Mouse (Mus musculus) hindbrain, postnatal 0 days (tissue): Measurements from ENCODE around the gene Lrrc49. TPM values are rescaled to one million over a fixed set of nuclear protein-coding genes. Genes with fewer than 3 reads are reported as not detected.

ENCODE experiments used
- ATAC-seq: fragments of 200-750 bp; cut with Nextera tagmentation; 2 replicates; pipeline ENCODE4 v1.8.0; 2017; ENCODE audit warnings: mild to moderate bottlenecking, moderate TSS enrichment, moderate library complexity
- DNase-seq: peaks from one replicate; pipeline ENCODE4 v3.0.0-alpha.2; 2015; ENCODE audit warnings: low spot score
- H3K27ac ChIP-seq: fragments of 300-500 bp; sonication (generic); 2 replicates; pipeline ENCODE4 v1.5.1; 2014; ENCODE audit warnings: mild to moderate bottlenecking
- H3K27me3 ChIP-seq: fragments of 300-500 bp; sonication (generic); 2 replicates; pipeline ENCODE4 v1.6.1; 2014; ENCODE audit warnings: low read length, mixed read lengths; ENCODE audit not compliant: insufficient read depth
- H3K36me3 ChIP-seq: fragments of 300-500 bp; sonication (generic); 2 replicates; pipeline ENCODE4 v1.6.1; 2014; ENCODE audit warnings: low read length, mixed read lengths; ENCODE audit not compliant: insufficient read depth
- H3K4me1 ChIP-seq: fragments of 300-500 bp; sonication (generic); 2 replicates; pipeline ENCODE4 v1.6.1; 2014; ENCODE audit warnings: antibody characterized with exemption, low read length, mixed read lengths; ENCODE audit not compliant: insufficient read depth
- H3K4me2 ChIP-seq: fragments of 300-500 bp; sonication (generic); 2 replicates; pipeline ENCODE4 v1.6.1; 2014; ENCODE audit warnings: low read depth, mild to moderate bottlenecking, low read length, moderate library complexity, mixed read lengths
- H3K4me3 ChIP-seq: fragments of 300-500 bp; sonication (generic); 2 replicates; pipeline ENCODE4 v1.5.1; 2014; ENCODE audit warnings: low read length
- H3K9ac ChIP-seq: fragments of 300-500 bp; sonication (generic); replicated peaks from 2 replicates; pipeline ENCODE4 v1.6.1; 2014; ENCODE audit warnings: mild to moderate bottlenecking, low read length, moderate library complexity, mixed read lengths
- H3K9me3 ChIP-seq: fragments of 300-500 bp; sonication (generic); 2 replicates; pipeline ENCODE4 v1.6.1; 2016; ENCODE audit warnings: low read length, mixed read lengths
- CTCF ChIP-seq: IDR thresholded peaks from 2 replicates; pipeline ENCODE4 v1.5.1; 2016; ENCODE audit warnings: antibody characterized with exemption, control low read depth, low read depth
- WGBS: fragments of 180-500 bp; shearing (Covaris S2); extraction: QIAGEN DNeasy Blood & Tissue Kit; methylation state at CpG from one replicate; pipeline ENCODE4 v1.1.7; 2014; 5-methylcytosine and 5-hydroxymethylcytosine counted together
- polyA plus RNA-seq: library from polyadenylated mRNA; unstranded; fragments of >200 nt; fragmentation: Nextera tagmentation; extraction: Ambion mirVana; gene quantifications from 2 replicates; pipeline ENCODE4 v1.2.1, GENCODE M21; 2015
- total RNA-seq: library from RNA; depleted of rRNA; stranded (reverse); fragments of >200 nt; gene quantifications from 2 replicates; pipeline ENCODE4 v1.2.3, GENCODE M21; 2014

Lrrc49 gene
- total and polyA plus RNA-seq, 2 experiments from 2014 or later: 48.6 to 71.1 TPM

DNA sequence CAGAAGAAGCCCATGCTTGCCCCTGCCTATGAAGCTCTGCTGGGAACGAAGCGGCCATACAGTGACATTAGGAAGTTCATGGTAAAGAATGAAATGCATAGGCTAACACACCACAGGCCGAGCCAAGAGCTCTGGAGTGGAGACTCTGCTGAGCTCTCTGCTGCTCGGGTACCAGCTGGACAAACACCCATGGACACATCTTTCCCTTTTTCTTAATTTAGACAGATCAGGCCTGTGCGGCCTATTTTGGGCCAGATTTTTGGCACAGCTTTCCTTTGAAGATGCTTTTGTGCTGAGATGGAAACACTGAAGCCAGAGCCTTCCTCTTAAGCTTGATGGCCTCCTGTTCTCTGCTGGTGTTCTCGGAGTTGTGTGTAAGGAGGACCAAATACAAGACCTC lies 95.0 kb downstream of the Lrrc49 start:
- no peaks in the 10 kb centered on the region for H3K9me3 ChIP-seq
- H3K9ac ChIP-seq: no peak overlapping the region
- H3K27ac ChIP-seq: peak overlapping the region; percentile 26; the same call in 1 of the 2 replicates
- ATAC-seq: no peak
- H3K4me2 ChIP-seq: no peak overlapping the region
- no peaks in the 10 kb centered on the region for H3K4me1 ChIP-seq
- H3K27me3 ChIP-seq: no peaks in the 10 kb centered on the region
- no peak overlapping the region for H3K4me3 ChIP-seq
- DNase-seq: no peak
- WGBS: 76% methylated on average over 6 of the region's 6 CpGs
- peaks cover 19% of the 10 kb centered on the region for H3K36me3 ChIP-seq
- TF ChIP-seq CTCF: no peak

DNA sequence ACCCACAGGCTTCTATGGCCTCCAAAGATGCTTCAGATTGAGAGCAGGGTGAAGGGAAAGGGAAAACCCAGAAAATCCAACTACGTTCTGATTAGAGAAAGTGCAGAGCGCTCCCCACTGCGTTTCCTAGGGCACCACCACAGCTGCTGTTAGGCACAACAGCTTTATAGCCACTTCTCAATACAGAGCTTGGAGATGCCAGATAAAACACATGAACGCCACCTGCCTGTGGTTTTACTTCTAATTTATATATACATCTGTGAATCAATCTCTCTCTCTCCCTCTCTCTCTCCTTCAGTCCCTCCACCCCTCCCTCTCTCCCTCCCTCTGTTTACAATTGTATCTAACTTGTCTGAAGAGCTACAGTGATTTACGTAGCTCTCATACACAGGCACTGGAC lies 95.6 kb downstream of the Lrrc49 start:
- H3K4me3 ChIP-seq: no peak overlapping the region
- TF ChIP-seq CTCF: peak; percentile 15; the same call in 1 of the 2 replicates
- H3K9ac ChIP-seq: no peak overlapping the region
- 0 out of 2 replicates have a peak overlapping the region, but pooled peaks have one; percentile 26 for H3K27ac ChIP-seq
- H3K9me3 ChIP-seq: no peaks in the 10 kb centered on the region
- DNase-seq (no peak), ATAC-seq (no peak)
- H3K27me3 ChIP-seq: no peaks in the 10 kb centered on the region
- peaks cover 20% of the 10 kb centered on the region for H3K36me3 ChIP-seq
- no peaks in the 10 kb centered on the region for H3K4me1 ChIP-seq
- no peak overlapping the region for H3K4me2 ChIP-seq
- WGBS: 79% methylated on average over 5 of the region's 5 CpGs

DNA sequence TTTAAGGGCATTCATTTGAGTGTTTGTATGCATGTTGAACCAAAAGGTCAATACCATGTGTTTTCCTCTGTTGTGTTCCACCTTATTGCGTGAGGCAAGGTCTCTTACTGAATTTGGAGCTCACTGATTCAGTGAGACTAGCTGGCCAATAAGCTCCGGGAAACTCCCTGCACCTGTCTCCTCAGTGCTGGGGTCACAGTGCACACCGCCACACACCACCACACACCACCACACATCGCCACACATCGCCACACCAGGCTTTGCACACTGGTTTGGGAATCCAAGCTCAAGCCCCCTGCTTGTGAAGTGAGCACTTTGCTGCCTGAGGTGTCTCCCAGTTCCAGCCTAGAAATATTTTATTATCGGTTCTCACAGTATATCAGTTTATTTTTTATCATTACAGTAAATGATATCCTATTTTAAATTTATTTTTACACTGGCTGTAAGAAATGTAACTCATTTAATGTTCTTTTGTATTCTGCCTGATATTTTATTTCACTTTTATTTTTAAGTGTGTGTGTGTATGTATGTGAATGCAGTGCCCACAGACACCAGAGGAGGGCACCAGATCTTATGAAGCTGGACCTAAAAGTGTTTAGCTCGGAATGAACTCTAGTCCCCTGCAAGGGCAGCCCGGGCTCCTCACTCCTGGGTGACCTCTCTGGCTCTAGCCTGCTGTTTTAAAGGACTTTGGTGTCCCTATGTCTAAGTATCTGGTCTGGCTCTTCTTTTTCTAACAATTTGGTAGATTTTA lies 96.9 kb downstream of the Lrrc49 start:
- Histone ChIP-seq H3K4me2 (no peak overlapping the region), H3K9ac (no peak overlapping the region), H3K27me3 (no peaks in the 10 kb centered on the region), H3K36me3 (peaks cover 25% of the 10 kb centered on the region), H3K4me3 (no peak overlapping the region), H3K27ac (no peak overlapping the region), H3K4me1 (no peaks in the 10 kb centered on the region), H3K9me3 (no peaks in the 10 kb centered on the region)
- 93% methylated on average over 8 of the region's 8 CpGs for WGBS
- TF ChIP-seq CTCF: peak; percentile 52
- DNase-seq (peak; percentile 40), ATAC-seq (no peak)

- ATAC-seq (no peak), DNase-seq (no peak)
- TF ChIP-seq CTCF: no peak
- H3K9me3 ChIP-seq: no peaks in the 10 kb centered on the region
- no peak overlapping the region for H3K4me3 ChIP-seq
- WGBS: 90% methylated on average over 10 of the region's 10 CpGs
- no peak overlapping the region for H3K4me2 ChIP-seq
- peaks cover 26% of the 10 kb centered on the region for H3K36me3 ChIP-seq
- H3K27ac ChIP-seq: no peak overlapping the region
- H3K27me3 ChIP-seq: no peaks in the 10 kb centered on the region
- H3K4me1 ChIP-seq: no peaks in the 10 kb centered on the region
- H3K9ac ChIP-seq: no peak overlapping the region
Measured at GRCm38 (mm10) chr9:60588914-60589313, 99.0 kb downstream of the Lrrc49 start.

DNA sequence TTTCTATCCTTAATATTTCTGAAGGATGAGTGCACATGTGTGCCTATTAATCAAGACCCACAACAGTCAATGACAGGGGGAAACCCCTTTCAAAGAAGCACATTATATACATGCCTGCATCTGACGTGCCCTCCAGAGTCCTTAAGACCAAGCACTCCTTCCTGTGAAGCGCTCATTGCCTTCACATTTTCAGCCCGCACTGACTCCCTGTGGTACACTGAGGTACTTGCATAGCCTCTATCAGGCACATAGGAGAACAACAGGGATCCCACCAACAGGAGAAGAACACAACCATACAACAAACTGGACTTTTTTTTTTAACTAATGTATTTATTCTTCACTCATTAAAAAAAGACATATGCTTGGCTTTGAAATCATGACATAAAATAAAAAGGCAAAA lies 101.0 kb downstream of the Lrrc49 start:
- Histone ChIP-seq H3K4me1 (no peaks in the 10 kb centered on the region), H3K27ac (no peak overlapping the region), H3K4me3 (no peak overlapping the region), H3K36me3 (peaks cover 23% of the 10 kb centered on the region; the same call in 1 of the 2 replicates), H3K9me3 (no peaks in the 10 kb centered on the region), H3K4me2 (no peak overlapping the region), H3K9ac (no peak overlapping the region), H3K27me3 (no peaks in the 10 kb centered on the region)
- 77% methylated on average over 3 of the region's 3 CpGs for WGBS
- DNase-seq (peak; percentile 61), ATAC-seq (0 out of 2 replicates have a peak, but pooled peaks have one; percentile 53)
- peak; percentile 68 for TF ChIP-seq CTCF

DNA sequence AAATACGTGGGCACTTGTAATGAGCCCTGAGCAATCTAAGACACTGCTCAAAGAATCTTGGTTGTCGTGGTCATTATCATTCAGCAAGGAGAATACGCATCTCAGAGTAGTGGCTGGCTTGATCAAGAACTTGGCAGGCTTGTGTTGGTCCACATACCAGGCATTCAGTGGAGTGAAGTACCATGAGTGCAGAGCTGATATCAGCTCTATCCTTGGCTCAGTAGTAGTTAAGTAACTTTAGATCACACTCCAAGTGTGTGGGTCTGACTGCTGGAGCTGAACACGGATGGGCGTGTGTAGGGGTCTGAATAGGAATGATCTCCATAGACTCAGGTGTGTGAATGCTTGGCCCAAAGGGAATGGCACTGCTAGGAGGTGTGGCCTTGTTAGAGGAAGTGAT lies 102.8 kb downstream of the Lrrc49 start:
- Histone ChIP-seq H3K4me2 (no peak overlapping the region), H3K4me1 (no peaks in the 10 kb centered on the region), H3K9me3 (no peaks in the 10 kb centered on the region), H3K9ac (no peak overlapping the region), H3K27me3 (no peaks in the 10 kb centered on the region), H3K4me3 (no peak overlapping the region), H3K36me3 (peaks cover 22% of the 10 kb centered on the region; the same call in 1 of the 2 replicates), H3K27ac (no peak overlapping the region)
- no peak for DNase-seq
- no peak for ATAC-seq
- no peak for TF ChIP-seq CTCF
- WGBS: 94% methylated on average over 5 of the region's 5 CpGs

GRCm38 (mm10) chr9:60582553-60582952 lies 105.4 kb downstream of the Lrrc49 start:
- Histone ChIP-seq H3K27ac (no peak overlapping the region), H3K9ac (no peak overlapping the region), H3K27me3 (no peaks in the 10 kb centered on the region), H3K4me3 (no peak overlapping the region), H3K4me1 (no peaks in the 10 kb centered on the region), H3K36me3 (0 out of 2 replicates have a peak, but pooled peaks cover 17% of the 10 kb centered on the region), H3K4me2 (no peak overlapping the region), H3K9me3 (no peaks in the 10 kb centered on the region)
- DNase-seq (no peak), ATAC-seq (no peak)
- no peak for TF ChIP-seq CTCF
- 90% methylated on average over 7 of the region's 7 CpGs for WGBS
